Mouse (Mus musculus): ENCODE results near the gene Homez. TPM values are rescaled to one million over a fixed set of nuclear protein-coding genes. Genes with fewer than 3 reads are reported as not detected.

The Homez gene
- 20.3 and 22.1 TPM in 2 replicates for polyA plus RNA-seq (2016; fragmentation: Nextera tagmentation; extraction: Ambion mirVana)

- H3K9me3 ChIP-seq = no peaks in the 10 kb centered on the region
- peaks cover 4% of the 10 kb centered on the region for H3K4me1 ChIP-seq
- DNase-seq (ENCODE audit: low spot score) = no peak
- peaks cover 19% of the 10 kb centered on the region; the same call in 1 of the 2 replicates for H3K27me3 ChIP-seq (replicated peaks; ENCODE audit: low read depth, poor library complexity, severe bottlenecking)
- WGBS = 89% methylated on average over 5 of the region's 5 CpGs
- H3K27ac ChIP-seq (replicated peaks) = no peak within 1 kb of the TSS
- H3K4me3 ChIP-seq = no peak within 1 kb of the TSS
- no peaks in the 10 kb centered on the region for H3K36me3 ChIP-seq (replicated peaks)
Observed at GRCm38 (mm10) chr14:54870861-54871260, at the start of gene Homez. Gene Homez (minus strand): TSS chr14:54870961.

GRCm38 (mm10) chr14:54920076-54920685 is 49.4 kb upstream of the Homez start:
- H3K27ac ChIP-seq (replicated peaks) = no peak overlapping the region
- H3K9me3 ChIP-seq = peaks cover 20% of the 10 kb centered on the region
- H3K36me3 ChIP-seq (replicated peaks) = peaks cover 86% of the 10 kb centered on the region
- WGBS = 93% methylated on average over 16 of the region's 16 CpGs
- H3K4me1 ChIP-seq = peaks cover 25% of the 10 kb centered on the region
- no peak overlapping the region for H3K4me3 ChIP-seq
- no peak for DNase-seq (ENCODE audit: low spot score)
- no peaks in the 10 kb centered on the region for H3K27me3 ChIP-seq (replicated peaks; ENCODE audit: low read depth, poor library complexity, severe bottlenecking)

GRCm38 (mm10) chr14:54913343-54913742 is 42.6 kb upstream of the Homez start:
- peak; percentile 22 for DNase-seq (ENCODE audit: low spot score)
- Histone ChIP-seq H3K4me3 (peak overlapping the region; percentile 98), H3K27ac (replicated peaks) (peak overlapping the region; percentile 95), H3K9me3 (no peaks in the 10 kb centered on the region), H3K27me3 (replicated peaks; ENCODE audit: low read depth, poor library complexity, severe bottlenecking) (no peaks in the 10 kb centered on the region), H3K4me1 (peaks cover 43% of the 10 kb centered on the region), H3K36me3 (replicated peaks) (peaks cover 67% of the 10 kb centered on the region)
- 19% methylated on average over 10 of the region's 10 CpGs for WGBS

- peak; percentile 87 for DNase-seq (ENCODE audit: low spot score)
- Histone ChIP-seq H3K9me3 (no peaks in the 10 kb centered on the region), H3K27ac (replicated peaks) (peak within 1 kb of the TSS; percentile 95), H3K36me3 (replicated peaks) (peaks cover 67% of the 10 kb centered on the region), H3K4me3 (peak within 1 kb of the TSS; percentile 98), H3K27me3 (replicated peaks; ENCODE audit: low read depth, poor library complexity, severe bottlenecking) (no peaks in the 10 kb centered on the region), H3K4me1 (peaks cover 46% of the 10 kb centered on the region)
- WGBS = under 1% methylated on average over 28 of the region's 28 CpGs
Observed at GRCm38 (mm10) chr14:54912886-54913285, 42.1 kb upstream of the Homez start, which contains the start of gene Slc22a17. Gene Slc22a17 (minus strand): TSS chr14:54913132.

- Histone ChIP-seq H3K27ac (replicated peaks) (peak overlapping the region; percentile 95), H3K4me3 (peak overlapping the region; percentile 98), H3K4me1 (peaks cover 52% of the 10 kb centered on the region), H3K36me3 (replicated peaks) (peaks cover 67% of the 10 kb centered on the region), H3K27me3 (replicated peaks; ENCODE audit: low read depth, poor library complexity, severe bottlenecking) (no peaks in the 10 kb centered on the region), H3K9me3 (no peaks in the 10 kb centered on the region)
- peak; percentile 57 for DNase-seq (ENCODE audit: low spot score)
- 2% methylated on average over 69 of the region's 69 CpGs for WGBS
Observed at GRCm38 (mm10) chr14:54912109-54912850, 41.5 kb upstream of the Homez start.

- no peak for DNase-seq (ENCODE audit: low spot score)
- Histone ChIP-seq H3K27ac (replicated peaks) (no peak overlapping the region), H3K27me3 (replicated peaks; ENCODE audit: low read depth, poor library complexity, severe bottlenecking) (no peaks in the 10 kb centered on the region), H3K4me1 (peaks cover 55% of the 10 kb centered on the region), H3K36me3 (replicated peaks) (peaks cover 78% of the 10 kb centered on the region), H3K4me3 (peak overlapping the region; percentile 21; the same call in 1 of the 2 replicates), H3K9me3 (no peaks in the 10 kb centered on the region)
- 81% methylated on average over 7 of the region's 7 CpGs for WGBS
Observed at GRCm38 (mm10) chr14:54908682-54909081, 37.9 kb upstream of the Homez start.

- H3K4me1 ChIP-seq = peaks cover 17% of the 10 kb centered on the region
- H3K27me3 ChIP-seq (replicated peaks; ENCODE audit: low read depth, poor library complexity, severe bottlenecking) = no peaks in the 10 kb centered on the region
- no peak overlapping the region for H3K4me3 ChIP-seq
- no peak overlapping the region for H3K27ac ChIP-seq (replicated peaks)
- no peaks in the 10 kb centered on the region for H3K9me3 ChIP-seq
- DNase-seq (ENCODE audit: low spot score) = no peak
- 82% methylated on average over 4 of the region's 4 CpGs for WGBS
- H3K36me3 ChIP-seq (replicated peaks) = peaks cover 65% of the 10 kb centered on the region
Observed at GRCm38 (mm10) chr14:54903641-54904040, 32.9 kb upstream of the Homez start.

- DNase-seq (ENCODE audit: low spot score) = peak; percentile 70
- Histone ChIP-seq H3K4me1 (peaks cover 13% of the 10 kb centered on the region), H3K27ac (replicated peaks) (no peak overlapping the region), H3K4me3 (no peak overlapping the region), H3K9me3 (no peaks in the 10 kb centered on the region), H3K27me3 (replicated peaks; ENCODE audit: low read depth, poor library complexity, severe bottlenecking) (no peaks in the 10 kb centered on the region), H3K36me3 (replicated peaks) (peaks cover 66% of the 10 kb centered on the region)
- under 1% methylated on average over 3 of the region's 3 CpGs for WGBS
Observed at GRCm38 (mm10) chr14:54900383-54900782, 29.6 kb upstream of the Homez start.

- Histone ChIP-seq H3K27ac (replicated peaks) (no peak overlapping the region), H3K9me3 (no peaks in the 10 kb centered on the region), H3K36me3 (replicated peaks) (peaks cover 45% of the 10 kb centered on the region), H3K4me1 (peaks cover 26% of the 10 kb centered on the region), H3K4me3 (peak overlapping the region; percentile 9; the same call in 1 of the 2 replicates), H3K27me3 (replicated peaks; ENCODE audit: low read depth, poor library complexity, severe bottlenecking) (no peaks in the 10 kb centered on the region)
- no peak for DNase-seq (ENCODE audit: low spot score)
- WGBS = 51% methylated on average over 2 of the region's 2 CpGs
Observed at GRCm38 (mm10) chr14:54897445-54897844, 26.7 kb upstream of the Homez start.

GRCm38 (mm10) chr14:54894296-54895151 is 23.8 kb upstream of the Homez start:
- under 1% methylated on average over 54 of the region's 54 CpGs for WGBS
- no peaks in the 10 kb centered on the region for H3K27me3 ChIP-seq (replicated peaks; ENCODE audit: low read depth, poor library complexity, severe bottlenecking)
- H3K4me3 ChIP-seq = peak overlapping the region; percentile 97
- H3K27ac ChIP-seq (replicated peaks) = peak overlapping the region; percentile 100
- DNase-seq (ENCODE audit: low spot score) = peak; percentile 76
- no peaks in the 10 kb centered on the region for H3K9me3 ChIP-seq
- H3K36me3 ChIP-seq (replicated peaks) = peaks cover 42% of the 10 kb centered on the region
- peaks cover 26% of the 10 kb centered on the region for H3K4me1 ChIP-seq

- H3K36me3 ChIP-seq (replicated peaks) = peaks cover 35% of the 10 kb centered on the region
- peak overlapping the region; percentile 97 for H3K4me3 ChIP-seq
- WGBS = under 1% methylated on average over 38 of the region's 38 CpGs
- peak; percentile 96 for DNase-seq (ENCODE audit: low spot score)
- peak overlapping the region; percentile 100 for H3K27ac ChIP-seq (replicated peaks)
- peaks cover 26% of the 10 kb centered on the region for H3K4me1 ChIP-seq
- H3K27me3 ChIP-seq (replicated peaks; ENCODE audit: low read depth, poor library complexity, severe bottlenecking) = no peaks in the 10 kb centered on the region
- no peaks in the 10 kb centered on the region for H3K9me3 ChIP-seq
Observed at GRCm38 (mm10) chr14:54893651-54894181, 23.0 kb upstream of the Homez start.

- H3K4me3 ChIP-seq = peak within 1 kb of the TSS; percentile 97
- no peak for DNase-seq (ENCODE audit: low spot score)
- peak within 1 kb of the TSS; percentile 100 for H3K27ac ChIP-seq (replicated peaks)
- no peaks in the 10 kb centered on the region for H3K9me3 ChIP-seq
- H3K36me3 ChIP-seq (replicated peaks) = peaks cover 22% of the 10 kb centered on the region
- peaks cover 25% of the 10 kb centered on the region for H3K4me1 ChIP-seq
- no peaks in the 10 kb centered on the region for H3K27me3 ChIP-seq (replicated peaks; ENCODE audit: low read depth, poor library complexity, severe bottlenecking)
- 89% methylated on average over 3 of the region's 3 CpGs for WGBS
Observed at GRCm38 (mm10) chr14:54892200-54892599, 21.4 kb upstream of the Homez start, which contains the start of gene Pabpn1. Gene Pabpn1 (plus strand): TSS chr14:54892500.
